Mouse (Mus musculus) kidney, embryonic 15.5 days (tissue): Measurements from ENCODE around the gene Mcmbp. TPM values are rescaled to one million over a fixed set of nuclear protein-coding genes. Genes with fewer than 3 reads are reported as not detected.
A peak's percentile ranks its signal among the peaks of the same experiment; 100 is the strongest.

Experiments
- ATAC-seq: fragments of 200-750 bp; cut with Nextera tagmentation; replicated peaks from 2 replicates; pipeline ENCODE4 v1.8.0; 2017; ENCODE audit warnings: moderate TSS enrichment; ENCODE audit not compliant: low FRiP score
- H3K27ac ChIP-seq: fragments of 300-500 bp; sonication (generic); 2 replicates; pipeline ENCODE4 v1.5.1; 2015; ENCODE audit warnings: mild to moderate bottlenecking, inconsistent platforms
- H3K27me3 ChIP-seq: fragments of 300-500 bp; sonication (generic); 2 replicates; pipeline ENCODE4 v1.6.1; 2015; ENCODE audit warnings: inconsistent platforms
- H3K36me3 ChIP-seq: fragments of 300-500 bp; sonication (generic); 2 replicates; pipeline ENCODE4 v1.6.1; 2015; ENCODE audit warnings: inconsistent platforms
- H3K4me1 ChIP-seq: fragments of 300-500 bp; sonication (generic); 2 replicates; pipeline ENCODE4 v1.6.1; 2015; ENCODE audit warnings: inconsistent platforms
- H3K4me2 ChIP-seq: fragments of 300-500 bp; sonication (generic); 2 replicates; pipeline ENCODE4 v1.6.1; 2015; ENCODE audit warnings: moderate library complexity, mild to moderate bottlenecking, inconsistent platforms
- H3K4me3 ChIP-seq: fragments of 300-500 bp; sonication (generic); replicated peaks from 2 replicates; pipeline ENCODE4 v1.5.1; 2015; ENCODE audit warnings: mild to moderate bottlenecking, inconsistent platforms
- H3K9ac ChIP-seq: fragments of 300-500 bp; sonication (generic); 2 replicates; pipeline ENCODE4 v1.6.1; 2015; ENCODE audit warnings: mild to moderate bottlenecking, inconsistent platforms
- H3K9me3 ChIP-seq: fragments of 300-500 bp; sonication (generic); replicated peaks from 2 replicates; pipeline ENCODE4 v1.6.1; 2016; ENCODE audit warnings: inconsistent platforms
- WGBS: fragments of 180-500 bp; shearing (Covaris S2); methylation state at CpG from one replicate; pipeline ENCODE4 v1.1.7; 2015; ENCODE audit warnings: mixed read lengths; 5-methylcytosine and 5-hydroxymethylcytosine counted together
- polyA plus RNA-seq: library from polyadenylated mRNA; unstranded; fragments of >200 nt; fragmentation: Nextera tagmentation; extraction: Ambion mirVana; gene quantifications from 2 replicates; pipeline ENCODE4 v1.2.1, GENCODE M21; 2015

The Mcmbp gene
- polyA plus RNA-seq, 1 experiment from 2014 or later = 67.2 TPM

- H3K4me1 ChIP-seq = peaks cover 9% of the 10 kb centered on the region
- 71% methylated on average over 5 of the region's 5 CpGs for WGBS
- no peak overlapping the region for H3K27ac ChIP-seq
- H3K9ac ChIP-seq = no peak overlapping the region
- H3K36me3 ChIP-seq = peaks cover 50% of the 10 kb centered on the region
- no peak overlapping the region for H3K4me3 ChIP-seq
- no peak for ATAC-seq
- H3K4me2 ChIP-seq = no peak overlapping the region
- no peaks in the 10 kb centered on the region for H3K9me3 ChIP-seq
- H3K27me3 ChIP-seq = no peaks in the 10 kb centered on the region
These were observed 72.5 kb downstream of the Mcmbp start for GRCm38 (mm10) chr7:128667788-128668187.

GRCm38 (mm10) chr7:128664861-128665377 lies 75.4 kb downstream of the Mcmbp start:
- H3K36me3 ChIP-seq = peaks cover 41% of the 10 kb centered on the region
- WGBS = 88% methylated on average over 11 of the region's 11 CpGs
- H3K4me3 ChIP-seq = no peak overlapping the region
- H3K27ac ChIP-seq = no peak overlapping the region
- H3K9ac ChIP-seq = no peak overlapping the region
- no peak overlapping the region for H3K4me2 ChIP-seq
- ATAC-seq = no peak
- no peaks in the 10 kb centered on the region for H3K9me3 ChIP-seq
- H3K27me3 ChIP-seq = no peaks in the 10 kb centered on the region
- no peaks in the 10 kb centered on the region; the same call in 1 of the 2 replicates for H3K4me1 ChIP-seq

GRCm38 (mm10) chr7:128663906-128664305 lies 76.4 kb downstream of the Mcmbp start:
- Histone ChIP-seq H3K9ac (no peak overlapping the region), H3K27me3 (no peaks in the 10 kb centered on the region), H3K27ac (no peak overlapping the region), H3K36me3 (peaks cover 44% of the 10 kb centered on the region), H3K4me3 (no peak overlapping the region), H3K9me3 (no peaks in the 10 kb centered on the region), H3K4me1 (no peaks in the 10 kb centered on the region; the same call in 1 of the 2 replicates), H3K4me2 (no peak overlapping the region)
- ATAC-seq = no peak
- 84% methylated on average over 8 of the region's 8 CpGs for WGBS

- no peak overlapping the region for H3K4me3 ChIP-seq
- no peaks in the 10 kb centered on the region for H3K9me3 ChIP-seq
- 50% methylated on average over 1 of the region's 1 CpGs for WGBS
- H3K36me3 ChIP-seq = peaks cover 15% of the 10 kb centered on the region
- peak; percentile 70 for ATAC-seq
- H3K27me3 ChIP-seq = no peaks in the 10 kb centered on the region
- peaks cover 8% of the 10 kb centered on the region for H3K4me1 ChIP-seq
- no peak overlapping the region for H3K4me2 ChIP-seq
- H3K27ac ChIP-seq = peak overlapping the region; percentile 34
- no peak overlapping the region for H3K9ac ChIP-seq
These were observed 83.3 kb downstream of the Mcmbp start for GRCm38 (mm10) chr7:128656970-128657369.

Other genes starting within 250 kb of the Mcmbp start
- 12.7 and 14.2 TPM in 2 replicates for gene Bag3, start 216.9 kb downstream of the Mcmbp start, polyA plus RNA-seq
- gene Inpp5f, start 129.2 kb downstream of the Mcmbp start, polyA plus RNA-seq = 24.3 and 25.6 TPM in 2 replicates
- 38.1 and 38.4 TPM in 2 replicates for gene Sec23ip, start 4.4 kb upstream of the Mcmbp start, polyA plus RNA-seq